Mouse (Mus musculus) thymus, adult 2 months (tissue): Measurements from ENCODE around the gene Ypel3.

Experiments used
- CTCF ChIP-seq: fragments of 200-500 bp; IDR thresholded peaks from 2 replicates; pipeline ENCODE4 v1.5.1; 2012; ENCODE audit warnings: mild to moderate bottlenecking, control low read depth, low read length, moderate library complexity, borderline replicate concordance; ENCODE audit not compliant: control insufficient read depth, poor library complexity, insufficient read depth; ENCODE audit errors: extremely low read depth
- POLR2A ChIP-seq: fragments of 200-500 bp; IDR thresholded peaks from 2 replicates; pipeline ENCODE4 v1.6.1; 2012; ENCODE audit warnings: mild to moderate bottlenecking, low read length, control low read depth, moderate library complexity; ENCODE audit not compliant: control insufficient read depth, poor library complexity, insufficient read depth; ENCODE audit errors: extremely low read depth

GRCm38 (mm10) chr7:126775185-126775977 lies 1.4 kb upstream of the Ypel3 start:
- no peak for TF ChIP-seq POLR2A
- peak; percentile 34; the same call in 1 of the 2 replicates for TF ChIP-seq CTCF
